Mouse (Mus musculus) ES-E14 (cell line): ENCODE data around the gene Synj1. TPM values are rescaled to one million over a fixed set of nuclear protein-coding genes. Genes with fewer than 3 reads are reported as not detected.
A peak's percentile ranks its signal among the peaks of the same experiment; 100 is the strongest.

Experiments
- DNase-seq: peaks from one replicate; pipeline ENCODE4 v3.0.0-alpha.2; 2013; ENCODE audit warnings: low read depth, low spot score
- H3K27ac ChIP-seq: 2 replicates; pipeline ENCODE4 v1.5.1; 2012; ENCODE audit warnings: low read depth, mild to moderate bottlenecking, low read length, moderate library complexity, mixed read lengths; ENCODE audit not compliant: poor library complexity, insufficient read depth, severe bottlenecking
- H3K36me3 ChIP-seq: 2 replicates; pipeline ENCODE4 v1.6.1; 2012; ENCODE audit warnings: mild to moderate bottlenecking, low read length, moderate library complexity, mixed read lengths; ENCODE audit not compliant: control insufficient read depth, poor library complexity, insufficient read depth, severe bottlenecking
- H3K4me1 ChIP-seq, 2 experiments: fragments of 150-350 bp in 1 of 2; sonication (generic) in 1 of 2; 2 replicates each; pipeline ENCODE4 v1.6.1; 2012; ENCODE audit warnings: low read length in 2 of 2, mild to moderate bottlenecking in 1 of 2, mixed read lengths in 1 of 2; ENCODE audit not compliant: control insufficient read depth in 2 of 2, insufficient read depth in 2 of 2, poor library complexity in 1 of 2
- H3K4me3 ChIP-seq, 2 experiments: fragments of 150-350 bp in 1 of 2; sonication (generic) in 1 of 2; 2 replicates each; pipeline ENCODE4 v1.5.1; 2012; ENCODE audit warnings: low read length in 2 of 2, low read depth in 1 of 2, mild to moderate bottlenecking in 1 of 2, mixed read lengths in 1 of 2; ENCODE audit not compliant: insufficient read depth in 1 of 2, poor library complexity in 1 of 2, severe bottlenecking in 1 of 2
- H3K9ac ChIP-seq: 2 replicates; pipeline ENCODE4 v1.6.1; 2012; ENCODE audit warnings: low read depth, mild to moderate bottlenecking, low read length, mixed read lengths; ENCODE audit not compliant: poor library complexity, insufficient read depth, severe bottlenecking
- H3K9me3 ChIP-seq: fragments of 150-350 bp; sonication (generic); 2 replicates; pipeline ENCODE4 v1.6.1; 2012; ENCODE audit warnings: low read depth, mild to moderate bottlenecking, low read length; ENCODE audit not compliant: control insufficient read depth, insufficient read depth
- CHD2 ChIP-seq: IDR thresholded peaks from 2 replicates; pipeline ENCODE4 v1.6.1; 2014; ENCODE audit warnings: mild to moderate bottlenecking, low read depth, low read length, inconsistent platforms
- HCFC1 ChIP-seq: IDR thresholded peaks from 2 replicates; pipeline ENCODE4 v1.6.1; 2012; ENCODE audit warnings: low read length, inconsistent platforms, borderline replicate concordance; ENCODE audit not compliant: insufficient read depth
- MAFK ChIP-seq: IDR thresholded peaks from 2 replicates; pipeline ENCODE4 v1.6.1; 2014; ENCODE audit warnings: mild to moderate bottlenecking, low read depth, low read length, inconsistent platforms; ENCODE audit not compliant: insufficient read depth
- ZC3H11A ChIP-seq: IDR thresholded peaks from 2 replicates; pipeline ENCODE4 v1.6.1; 2012; ENCODE audit warnings: low read depth, mild to moderate bottlenecking, inconsistent platforms, low read length, borderline replicate concordance
- ZNF384 ChIP-seq: IDR thresholded peaks from 2 replicates; pipeline ENCODE4 v1.6.1; 2012; ENCODE audit warnings: low read depth, low read length, inconsistent platforms
- in situ Hi-C, 2 experiments: fragments of 600-800 bp; cut with MboI; formaldehyde crosslinking; loops; one replicate each; pipeline ENCODE4 v1.15.1; 2025; ENCODE audit warnings: low sequenced_read_pairs in 2 of 2, inconsistent platforms in 1 of 2; ENCODE audit not compliant: unreplicated experiment in 2 of 2
- total RNA-seq: library from RNA; depleted of rRNA; stranded (reverse); fragments of 300-350 nt; gene quantifications from 2 replicates; pipeline ENCODE4 v1.2.3, GENCODE M21; 2012

Synj1 gene
- total RNA-seq, 1 experiment = 8.9 TPM

GRCm38 (mm10) chr16:91055150-91055549, 44.0 kb upstream of the Synj1 start:
- no peak for DNase-seq
- H3K36me3 ChIP-seq = no peaks in the 10 kb centered on the region
- in situ Hi-C loops = no loop called here
- no peak overlapping the region for H3K27ac ChIP-seq
- H3K9me3 ChIP-seq = no peaks in the 10 kb centered on the region
- no peak overlapping the region for H3K4me3 ChIP-seq
- peaks cover 0 to 2% of the 10 kb centered on the region in 2 experiments; a peak in 1 of 4 replicates for H3K4me1 ChIP-seq
- no peak for TF ChIP-seq CHD2
- no peak overlapping the region for H3K9ac ChIP-seq

GRCm38 (mm10) chr16:91053599-91053998, 42.5 kb upstream of the Synj1 start:
- no peak for DNase-seq
- in situ Hi-C loops = no loop called here
- Histone ChIP-seq H3K9me3 (no peaks in the 10 kb centered on the region), H3K9ac (no peak overlapping the region), H3K4me1 (peaks cover 0 to 3% of the 10 kb centered on the region in 2 experiments; a peak in 1 of 4 replicates), H3K27ac (no peak overlapping the region), H3K36me3 (no peaks in the 10 kb centered on the region), H3K4me3 (no peak overlapping the region)
- TF ChIP-seq ZC3H11A = no peak
- no peak for TF ChIP-seq HCFC1
- no peak for TF ChIP-seq CHD2
- no peak for TF ChIP-seq ZNF384
- TF ChIP-seq MAFK = no peak

GRCm38 (mm10) chr16:91045511-91045910, 34.4 kb upstream of the Synj1 start:
- TF ChIP-seq CHD2 = no peak
- no peak for TF ChIP-seq MAFK
- no peak for TF ChIP-seq ZNF384
- no peak for TF ChIP-seq HCFC1
- no peak for TF ChIP-seq ZC3H11A
- no peak overlapping the region for H3K27ac ChIP-seq
- H3K9ac ChIP-seq = no peak overlapping the region
- H3K4me1 ChIP-seq = peaks cover 2 to 3% of the 10 kb centered on the region in 2 experiments; a peak in 1 of 4 replicates
- H3K36me3 ChIP-seq = peaks cover 4% of the 10 kb centered on the region; the same call in 1 of the 2 replicates
- H3K9me3 ChIP-seq = no peaks in the 10 kb centered on the region
- peak; percentile 87 for DNase-seq
- in situ Hi-C loops = no loop called here
- no peak overlapping the region for H3K4me3 ChIP-seq

- peak within 1 kb of the TSS; percentile 90 for H3K9ac ChIP-seq
- peak; percentile 95 for DNase-seq
- H3K27ac ChIP-seq = peak within 1 kb of the TSS; percentile 69
- peaks cover 2 to 3% of the 10 kb centered on the region in 2 experiments; a peak in 1 of 4 replicates for H3K4me1 ChIP-seq
- in situ Hi-C loops = no loop called here
- H3K36me3 ChIP-seq = peaks cover 5% of the 10 kb centered on the region
- H3K4me3 ChIP-seq = peak within 1 kb of the TSS; percentile 81 to 93
- no peak for TF ChIP-seq MAFK
- no peak for TF ChIP-seq CHD2
- TF ChIP-seq ZNF384 = no peak
- no peak for TF ChIP-seq HCFC1
- TF ChIP-seq ZC3H11A = no peak
- no peaks in the 10 kb centered on the region for H3K9me3 ChIP-seq
Measured at GRCm38 (mm10) chr16:91044270-91045182, 33.4 kb upstream of the Synj1 start, which contains the start of gene Paxbp1. TSS of gene Paxbp1 (minus strand) at chr16:91044543.
